Comparison of ENCODE assay signal across 15 mouse cellular contexts in the genomic region with DNA sequence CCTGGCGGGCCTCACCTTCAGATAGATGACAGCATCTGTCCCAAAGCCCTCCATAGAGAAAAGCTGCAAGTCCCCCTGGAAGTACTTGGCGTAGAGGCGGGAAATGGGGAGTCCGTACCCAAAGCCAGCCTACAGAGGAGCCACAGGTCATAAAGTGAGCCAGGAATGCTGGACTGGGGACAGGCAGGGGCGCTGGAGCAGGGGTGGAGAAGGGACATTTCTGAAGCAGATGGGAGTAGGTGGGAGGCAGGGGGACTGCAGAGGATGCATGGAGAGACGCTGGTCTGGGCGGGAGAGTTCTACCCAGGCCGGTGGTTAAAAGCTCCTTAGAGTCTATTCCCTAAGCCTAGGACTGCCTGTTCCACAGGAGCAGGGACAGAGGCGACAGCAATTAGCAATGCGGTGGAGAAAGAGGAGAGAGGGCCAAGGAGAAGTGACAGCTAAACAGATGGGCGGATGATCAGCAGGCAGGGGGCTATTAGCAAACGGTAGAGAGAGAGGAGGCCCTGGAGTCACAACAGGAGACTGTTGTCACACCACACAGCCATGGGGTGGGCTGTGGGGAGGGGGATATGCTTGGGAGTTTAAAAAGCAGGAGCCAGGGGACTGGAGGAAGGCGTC. TPM values are rescaled to one million over a fixed set of nuclear protein-coding genes. Genes with fewer than 3 reads are reported as not detected.
DNase-seq lines count a peak whose midpoint lies in the region; ATAC-seq and TF ChIP-seq lines count a peak whose summit lies in the region.
"Had no signal": no experiment of that assay in that cellular context is flagged by ENCODE, and none has a peak within 500 bp of the region (broad histone marks: within the 10 kb centered on the region; RNA-seq: fewer than 3 reads in every experiment).

No protein-coding gene starts in this region.

- no peaks in the 10 kb centered on the region for H3K9me3 ChIP-seq in hindbrain, embryonic 10.5 days
- H3K9me3 ChIP-seq in hindbrain, embryonic 11.5 days (ENCODE audit: control insufficient read depth, low read length), result no peaks in the 10 kb centered on the region
- no peaks in the 10 kb centered on the region for H3K9me3 ChIP-seq in forebrain, embryonic 12.5 days
- no peaks in the 10 kb centered on the region for H3K9me3 ChIP-seq in hindbrain, postnatal 0 days (ENCODE audit: low read length)

- TF ChIP-seq CTCF in hindbrain, postnatal 0 days (IDR thresholded peaks at IDR 0.05; ENCODE audit: low read depth), result no peak

- DNase-seq in hindbrain, embryonic 10.5 days (ENCODE audit: low spot score), result no peak
- no peak for DNase-seq in hindbrain, embryonic 11.5 days (ENCODE audit: low spot score)
- peak; percentile 60 for DNase-seq in brain, adult 2 months (ENCODE audit: low read depth, low spot score)
- no peak for DNase-seq in hindbrain, postnatal 0 days (ENCODE audit: low spot score)
- DNase-seq in spleen, postnatal 4 days (ENCODE audit: low spot score in 2 of 2), result no peak
- no peak for DNase-seq in thymus, postnatal 25 days
- no peak for DNase-seq in frontal cortex, adult 2 months (ENCODE audit: extremely low spot score in 1 of 2, low spot score in 1 of 2)
- DNase-seq: cerebellum, adult 11-12 months; embryo, embryonic 11 days; thymus, adult 18-20 months had no signal

- peaks cover 35% of the 10 kb centered on the region for H3K36me3 ChIP-seq in hindbrain, embryonic 10.5 days
- no peaks in the 10 kb centered on the region for H3K36me3 ChIP-seq in hindbrain, embryonic 11.5 days (ENCODE audit: control insufficient read depth, insufficient read depth, low read length)
- H3K36me3 ChIP-seq in forebrain, embryonic 12.5 days (replicated peaks), result peaks cover 35% of the 10 kb centered on the region
- H3K36me3 ChIP-seq in hindbrain, postnatal 0 days (ENCODE audit: insufficient read depth, low read length), result peaks cover 24% of the 10 kb centered on the region

- peak overlapping the region; percentile 50; the same call in 1 of the 2 replicates for H3K27ac ChIP-seq in hindbrain, embryonic 10.5 days
- no peak overlapping the region for H3K27ac ChIP-seq in hindbrain, embryonic 11.5 days (ENCODE audit: low read depth, low read length)
- peak overlapping the region; percentile 50; the same call in 1 of the 2 replicates for H3K27ac ChIP-seq in forebrain, embryonic 12.5 days
- peak overlapping the region; percentile 68 for H3K27ac ChIP-seq in hindbrain, postnatal 0 days
- H3K27ac ChIP-seq: left cerebral cortex, adult 2 months had no signal

- 34% methylated on average over 13 of the region's 13 CpGs for WGBS in hindbrain, embryonic 10.5 days
- WGBS in hindbrain, embryonic 11.5 days, result 31% methylated on average over 13 of the region's 13 CpGs
- 41% methylated on average over 13 of the region's 13 CpGs for WGBS in forebrain, embryonic 12.5 days
- 30% methylated on average over 13 of the region's 13 CpGs for WGBS in hindbrain, postnatal 0 days

- H3K9ac ChIP-seq in hindbrain, embryonic 11.5 days (ENCODE audit: low read depth, low read length), result no peak overlapping the region
- no peak overlapping the region for H3K9ac ChIP-seq in forebrain, embryonic 12.5 days
- H3K9ac ChIP-seq in hindbrain, postnatal 0 days (replicated peaks; ENCODE audit: low read length), result no peak overlapping the region

- H3K27me3 ChIP-seq in hindbrain, embryonic 10.5 days (ENCODE audit: insufficient read depth, poor library complexity, severe bottlenecking), result 0 out of 2 replicates have a peak, but pooled peaks cover 2% of the 10 kb centered on the region
- H3K27me3 ChIP-seq in hindbrain, embryonic 11.5 days (ENCODE audit: control insufficient read depth, insufficient read depth, low read length), result no peaks in the 10 kb centered on the region
- 0 out of 2 replicates have a peak, but pooled peaks cover 3% of the 10 kb centered on the region for H3K27me3 ChIP-seq in forebrain, embryonic 12.5 days
- H3K27me3 ChIP-seq in hindbrain, postnatal 0 days (ENCODE audit: insufficient read depth, low read length), result no peaks in the 10 kb centered on the region

- H3K4me3 ChIP-seq in hindbrain, embryonic 10.5 days, result no peak overlapping the region
- H3K4me3 ChIP-seq in hindbrain, embryonic 11.5 days (ENCODE audit: low read depth, low read length), result no peak overlapping the region
- H3K4me3 ChIP-seq in forebrain, embryonic 12.5 days (replicated peaks), result no peak overlapping the region
- H3K4me3 ChIP-seq in hindbrain, postnatal 0 days (ENCODE audit: low read length), result no peak overlapping the region
- H3K4me3 ChIP-seq: left cerebral cortex, adult 2 months had no signal

- ATAC-seq in hindbrain, embryonic 11.5 days (ENCODE audit: low FRiP score), result no peak
- ATAC-seq in forebrain, embryonic 12.5 days (ENCODE audit: low FRiP score), result no peak
- peak; percentile 5; the same call in 1 of the 2 replicates for ATAC-seq in hindbrain, postnatal 0 days
- ATAC-seq: lung, postnatal 0 days had no signal

- H3K4me1 ChIP-seq in hindbrain, embryonic 10.5 days (replicated peaks), result peaks cover 34% of the 10 kb centered on the region
- no peaks in the 10 kb centered on the region for H3K4me1 ChIP-seq in hindbrain, embryonic 11.5 days (replicated peaks; ENCODE audit: control insufficient read depth, insufficient read depth, low read length)
- H3K4me1 ChIP-seq in forebrain, embryonic 12.5 days, result peaks cover 9% of the 10 kb centered on the region
- H3K4me1 ChIP-seq in hindbrain, postnatal 0 days (ENCODE audit: insufficient read depth, low read length), result no peaks in the 10 kb centered on the region

- no peak overlapping the region for H3K4me2 ChIP-seq in hindbrain, embryonic 11.5 days (replicated peaks; ENCODE audit: low read depth, low read length)
- H3K4me2 ChIP-seq in forebrain, embryonic 12.5 days, result no peak overlapping the region
- no peak overlapping the region for H3K4me2 ChIP-seq in hindbrain, postnatal 0 days (ENCODE audit: low read depth, low read length)
- H3K4me2 ChIP-seq: liver, embryonic 11.5 days had no signal

RNA-seq across cellular contexts. Expression of gene Pdk2, which starts 13.2 kb away (rescaled TPM):
- polyA plus RNA-seq in hindbrain, embryonic 10.5 days (2016; fragmentation: Nextera tagmentation; extraction: Ambion mirVana), result 10.7 and 15.2 TPM in 2 replicates
- polyA plus RNA-seq in hindbrain, embryonic 11.5 days (2014; fragmentation: Nextera tagmentation; extraction: Ambion mirVana), result 12.5 and 13.0 TPM in 2 replicates
- 17.3 and 19.4 TPM in 2 replicates for polyA plus RNA-seq in forebrain, embryonic 12.5 days (2016; fragmentation: Nextera tagmentation; extraction: Ambion mirVana)
- total RNA-seq in hindbrain, postnatal 0 days (2014; rRNA removed), result 25.0 and 32.0 TPM in 2 replicates
- 46.8 and 49.0 TPM in 2 replicates for polyA plus RNA-seq in hindbrain, postnatal 0 days (2015; fragmentation: Nextera tagmentation; extraction: Ambion mirVana)
- polyA plus RNA-seq in frontal cortex, adult 2 months (2012; rRNA removed), result 88.7 and 97.3 TPM in 2 replicates

RNA-seq across cellular contexts. Expression of gene Samd14, which starts 18.3 kb away (rescaled TPM):
- polyA plus RNA-seq in hindbrain, embryonic 10.5 days (2016; fragmentation: Nextera tagmentation; extraction: Ambion mirVana), result 38.8 and 71.5 TPM in 2 replicates
- 46.1 and 47.6 TPM in 2 replicates for polyA plus RNA-seq in hindbrain, embryonic 11.5 days (2014; fragmentation: Nextera tagmentation; extraction: Ambion mirVana)
- 80.5 and 86.7 TPM in 2 replicates for polyA plus RNA-seq in forebrain, embryonic 12.5 days (2016; fragmentation: Nextera tagmentation; extraction: Ambion mirVana)
- 216 and 223 TPM in 2 replicates for total RNA-seq in hindbrain, postnatal 0 days (2014; rRNA removed)
- polyA plus RNA-seq in hindbrain, postnatal 0 days (2015; fragmentation: Nextera tagmentation; extraction: Ambion mirVana), result 128 and 137 TPM in 2 replicates
- 27.5 and 28.1 TPM in 2 replicates for polyA plus RNA-seq in frontal cortex, adult 2 months (2012; rRNA removed)

RNA-seq across cellular contexts. Expression of gene Ppp1r9b, which starts 37.1 kb away (rescaled TPM):
- polyA plus RNA-seq in hindbrain, embryonic 10.5 days (2016; fragmentation: Nextera tagmentation; extraction: Ambion mirVana), result 10.4 and 11.8 TPM in 2 replicates
- 12.4 and 16.2 TPM in 2 replicates for polyA plus RNA-seq in hindbrain, embryonic 11.5 days (2014; fragmentation: Nextera tagmentation; extraction: Ambion mirVana)
- polyA plus RNA-seq in forebrain, embryonic 12.5 days (2016; fragmentation: Nextera tagmentation; extraction: Ambion mirVana), result 16.6 and 17.7 TPM in 2 replicates
- 170 and 190 TPM in 2 replicates for total RNA-seq in hindbrain, postnatal 0 days (2014; rRNA removed)
- polyA plus RNA-seq in hindbrain, postnatal 0 days (2015; fragmentation: Nextera tagmentation; extraction: Ambion mirVana), result 18.8 and 19.4 TPM in 2 replicates
- 296 and 312 TPM in 2 replicates for polyA plus RNA-seq in frontal cortex, adult 2 months (2012; rRNA removed)

RNA-seq across cellular contexts. Expression of gene Itga3, which starts 48.6 kb away (rescaled TPM):
- 5.7 and 6.7 TPM in 2 replicates for polyA plus RNA-seq in hindbrain, embryonic 10.5 days (2016; fragmentation: Nextera tagmentation; extraction: Ambion mirVana)
- 4.2 and 4.4 TPM in 2 replicates for polyA plus RNA-seq in hindbrain, embryonic 11.5 days (2014; fragmentation: Nextera tagmentation; extraction: Ambion mirVana)
- polyA plus RNA-seq in forebrain, embryonic 12.5 days (2016; fragmentation: Nextera tagmentation; extraction: Ambion mirVana), result 3.8 and 5.2 TPM in 2 replicates
- total RNA-seq in hindbrain, postnatal 0 days (2014; rRNA removed), result 55.4 and 68.8 TPM in 2 replicates
- polyA plus RNA-seq in hindbrain, postnatal 0 days (2015; fragmentation: Nextera tagmentation; extraction: Ambion mirVana), result 13.2 and 14.4 TPM in 2 replicates
- polyA plus RNA-seq in frontal cortex, adult 2 months (2012; rRNA removed), result 12.7 and 14.0 TPM in 2 replicates

RNA-seq across cellular contexts. Expression of gene Sgca, which starts 51.8 kb away (rescaled TPM):
- polyA plus RNA-seq in hindbrain, embryonic 10.5 days (2016; fragmentation: Nextera tagmentation; extraction: Ambion mirVana), result 0.10 TPM in 1 of 2 replicates, not detected in the other
- 0.11 and 0.29 TPM in 2 replicates for polyA plus RNA-seq in hindbrain, embryonic 11.5 days (2014; fragmentation: Nextera tagmentation; extraction: Ambion mirVana)
- polyA plus RNA-seq in forebrain, embryonic 12.5 days (2016; fragmentation: Nextera tagmentation; extraction: Ambion mirVana), result not detected in 2 replicates
- total RNA-seq in hindbrain, postnatal 0 days (2014; rRNA removed), result 0.36 and 0.52 TPM in 2 replicates
- polyA plus RNA-seq in hindbrain, postnatal 0 days (2015; fragmentation: Nextera tagmentation; extraction: Ambion mirVana), result 0.26 and 0.28 TPM in 2 replicates
- polyA plus RNA-seq in frontal cortex, adult 2 months (2012; rRNA removed), result 1.1 and 1.4 TPM in 2 replicates
- total RNA-seq: megakaryocyte, adult 5-6 weeks had no signal

Comparison
In these comparisons a context has a peak if more than half of its experiments do, and no peak if none do; other contexts are left out.
1. RNA of gene Ppp1r9b, which starts 37.1 kb away (polyA plus RNA-seq): 296 to 312 TPM in frontal cortex, adult 2 months; 18.8 to 19.4 TPM in hindbrain, postnatal 0 days, 16.6 to 17.7 TPM in forebrain, embryonic 12.5 days, 12.4 to 16.2 TPM in hindbrain, embryonic 11.5 days and 10.4 to 11.8 TPM in hindbrain, embryonic 10.5 days; every median in the first group is over 10 times any median in the second.